ENCODE assay signal across 10 mouse cellular contexts in genomic region chr16:10639111-10639889, GRCm38 (mm10).
DNase-seq lines count a peak whose midpoint lies in the region; ATAC-seq and TF ChIP-seq lines count a peak whose summit lies in the region.
"Had no signal": no experiment of that assay in that cellular context is flagged by ENCODE, and none has a peak within 500 bp of the region (broad histone marks: within the 10 kb centered on the region; RNA-seq: fewer than 3 reads in every experiment).

No protein-coding gene starts in this region.

- 0 out of 2 replicates have a peak, but pooled peaks cover 2% of the 10 kb centered on the region for H3K4me1 ChIP-seq in midbrain, embryonic 16.5 days (ENCODE audit: control insufficient read depth, insufficient read depth, low read length)
- peaks cover 9% of the 10 kb centered on the region; the same call in 1 of the 2 replicates for H3K4me1 ChIP-seq in midbrain, embryonic 10.5 days
- peaks cover 10% of the 10 kb centered on the region for H3K4me1 ChIP-seq in liver, adult 2 months (ENCODE audit: control insufficient read depth, insufficient read depth, low read length)

- WGBS in midbrain, embryonic 16.5 days: 83% methylated on average over 13 of the region's 13 CpGs
- 91% methylated on average over 13 of the region's 13 CpGs for WGBS in midbrain, embryonic 10.5 days
- WGBS in liver, adult 2 months: 45% methylated on average over 13 of the region's 13 CpGs

- no peak overlapping the region for H3K4me2 ChIP-seq in midbrain, embryonic 16.5 days (ENCODE audit: low read length)
- H3K4me2 ChIP-seq: embryonic facial prominence, embryonic 15.5 days had no signal

- no peak overlapping the region for H3K4me3 ChIP-seq in midbrain, embryonic 16.5 days (ENCODE audit: low read depth, low read length)
- no peak overlapping the region for H3K4me3 ChIP-seq in midbrain, embryonic 10.5 days
- H3K4me3 ChIP-seq in liver, adult 2 months (ENCODE audit: insufficient read depth, low read depth, low read length): no peak overlapping the region
- H3K4me3 ChIP-seq: embryonic facial prominence, embryonic 15.5 days had no signal

- no peaks in the 10 kb centered on the region for H3K27me3 ChIP-seq in midbrain, embryonic 16.5 days (ENCODE audit: control insufficient read depth, insufficient read depth, low read depth, low read length)
- no peaks in the 10 kb centered on the region for H3K27me3 ChIP-seq in midbrain, embryonic 10.5 days (ENCODE audit: low read depth, poor library complexity, severe bottlenecking)
- no peaks in the 10 kb centered on the region for H3K27me3 ChIP-seq in liver, adult 2 months (ENCODE audit: control insufficient read depth, insufficient read depth, low read length)
- H3K27me3 ChIP-seq: embryonic facial prominence, embryonic 15.5 days had no signal

- H3K27ac ChIP-seq in midbrain, embryonic 16.5 days (ENCODE audit: low read length): no peak overlapping the region
- no peak overlapping the region for H3K27ac ChIP-seq in midbrain, embryonic 10.5 days (replicated peaks)
- no peak overlapping the region for H3K27ac ChIP-seq in liver, adult 2 months (replicated peaks; ENCODE audit: insufficient read depth, low read depth, low read length)
- H3K27ac ChIP-seq: embryonic facial prominence, embryonic 15.5 days; macrophage had no signal

- DNase-seq in adrenal gland, adult (ENCODE audit: inconsistent age in 2 of 2, low spot score in 1 of 2): peak; percentile 22 to 70
- no peak for DNase-seq in adrenal gland, postnatal 4 days (ENCODE audit: low spot score in 2 of 2)
- no peak for DNase-seq in midbrain, embryonic 10.5 days (ENCODE audit: low spot score)
- peak; percentile 62 for DNase-seq in liver, adult 2 months (ENCODE audit: extremely low read depth, low read depth, low spot score)
- peak; percentile 83 for DNase-seq in yolk sac, embryonic 10.5 days (ENCODE audit: low spot score)
- DNase-seq in layer of hippocampus, adult 8-10 months (ENCODE audit: low spot score in 2 of 2): no peak
- no peak for DNase-seq in ovary, postnatal 36 days (ENCODE audit: low spot score)

- H3K9ac ChIP-seq in midbrain, embryonic 16.5 days (ENCODE audit: low read depth, low read length): no peak overlapping the region
- H3K9ac ChIP-seq in liver, adult 2 months (ENCODE audit: low read depth, low read length): no peak overlapping the region
- H3K9ac ChIP-seq: embryonic facial prominence, embryonic 15.5 days had no signal

- 0 out of 2 replicates have a peak, but pooled peaks have one; percentile 36 for ATAC-seq in midbrain, embryonic 16.5 days

- no peak for TF ChIP-seq POLR2A in liver, adult 2 months (IDR thresholded peaks at IDR 0.05; ENCODE audit: extremely low read depth, insufficient read depth, low read length)

- no peaks in the 10 kb centered on the region for H3K79me2 ChIP-seq in liver, adult 2 months (ENCODE audit: control insufficient read depth, insufficient read depth, low read length)

- no peaks in the 10 kb centered on the region for H3K9me3 ChIP-seq in midbrain, embryonic 16.5 days (replicated peaks; ENCODE audit: control insufficient read depth, low read length, poor library complexity, severe bottlenecking)
- no peaks in the 10 kb centered on the region for H3K9me3 ChIP-seq in midbrain, embryonic 10.5 days (replicated peaks)
- H3K9me3 ChIP-seq: embryonic facial prominence, embryonic 15.5 days had no signal

- H3K36me3 ChIP-seq in midbrain, embryonic 16.5 days (ENCODE audit: control insufficient read depth, insufficient read depth, low read length): no peaks in the 10 kb centered on the region
- H3K36me3 ChIP-seq in midbrain, embryonic 10.5 days: no peaks in the 10 kb centered on the region
- H3K36me3 ChIP-seq in liver, adult 2 months (ENCODE audit: control insufficient read depth, insufficient read depth, low read length): peaks cover 2% of the 10 kb centered on the region; the same call in 1 of the 2 replicates
- H3K36me3 ChIP-seq: embryonic facial prominence, embryonic 15.5 days had no signal

- no peak for TF ChIP-seq CTCF in liver, adult 2 months (IDR thresholded peaks at IDR 0.05; ENCODE audit: low read depth, low read length)

Comparison
In these comparisons a context has a peak if more than half of its experiments do, and no peak if none do; other contexts are left out.
1. DNase-seq: peak in adrenal gland, adult (2 of 2), liver, adult 2 months (single experiment) and yolk sac, embryonic 10.5 days (single experiment); none in adrenal gland, postnatal 4 days (0 of 2), midbrain, embryonic 10.5 days (single experiment), layer of hippocampus, adult 8-10 months (0 of 2) and ovary, postnatal 36 days (single experiment).